Mouse (Mus musculus): ENCODE results near the gene Eri3. TPM values are rescaled to one million over a fixed set of nuclear protein-coding genes. Genes with fewer than 3 reads are reported as not detected.

Gene Eri3
- polyA plus RNA-seq, 1 experiment: 219 TPM

DNA sequence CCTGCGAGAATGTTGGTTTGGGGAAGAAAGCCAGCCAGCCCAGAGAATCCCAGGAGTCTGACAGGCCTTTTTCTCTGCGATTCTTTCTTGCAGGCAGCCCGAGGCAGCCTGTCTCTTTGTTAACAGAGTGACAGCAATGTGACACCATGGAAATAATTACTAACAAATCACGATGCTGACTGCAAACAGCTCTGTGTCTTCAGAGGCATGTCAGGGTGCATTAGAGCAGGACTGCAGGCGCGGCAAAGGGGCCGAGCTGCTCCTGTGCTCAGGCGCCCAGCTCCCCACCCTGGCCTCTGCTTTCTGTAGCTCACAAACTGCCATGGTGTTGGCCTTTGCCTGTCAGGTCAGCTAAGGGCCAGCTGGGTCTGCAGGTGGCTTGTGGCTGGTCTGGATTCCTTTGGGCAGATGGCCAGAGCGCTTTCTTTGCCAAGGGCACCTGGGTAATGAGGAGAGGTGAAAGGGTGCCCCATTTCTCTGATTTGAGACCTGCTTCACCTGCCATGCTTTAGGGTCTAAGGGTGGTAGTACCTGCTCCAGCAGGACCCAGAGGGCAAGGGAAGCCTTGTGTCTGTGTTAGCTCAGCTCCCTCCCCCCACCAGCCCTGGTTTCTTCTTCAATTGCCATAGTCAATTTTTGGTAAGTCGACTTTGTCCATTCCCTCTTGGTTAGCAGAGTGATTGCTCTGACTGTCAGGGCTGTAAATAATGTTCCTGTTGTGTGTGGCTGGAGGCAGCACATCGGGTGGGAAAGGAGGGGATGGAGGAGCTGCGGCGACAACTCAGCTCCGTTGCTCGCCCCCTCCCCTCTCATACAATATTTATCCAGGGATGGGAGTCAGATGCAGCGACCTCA is 55.2 kb downstream of the Eri3 start:
- TF ChIP-seq GATA1 (IDR thresholded peaks at IDR 0.05; ENCODE audit: low read length): no peak

DNA sequence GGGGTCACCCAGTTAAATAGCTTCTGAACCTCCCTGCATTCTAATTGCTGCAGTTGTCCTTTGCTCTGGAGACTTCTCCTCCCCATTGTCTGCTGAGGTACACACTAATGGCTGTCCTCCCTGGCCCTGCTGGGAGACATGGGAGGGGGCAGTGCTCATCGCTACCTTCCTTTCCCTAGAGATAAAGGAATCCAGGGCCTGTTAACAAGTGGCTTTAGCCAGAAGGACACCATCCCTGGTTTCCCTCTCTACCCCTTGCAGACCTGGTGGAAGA is 55.7 kb downstream of the Eri3 start:
- TF ChIP-seq GATA1 (IDR thresholded peaks at IDR 0.05; ENCODE audit: low read length): no peak

DNA sequence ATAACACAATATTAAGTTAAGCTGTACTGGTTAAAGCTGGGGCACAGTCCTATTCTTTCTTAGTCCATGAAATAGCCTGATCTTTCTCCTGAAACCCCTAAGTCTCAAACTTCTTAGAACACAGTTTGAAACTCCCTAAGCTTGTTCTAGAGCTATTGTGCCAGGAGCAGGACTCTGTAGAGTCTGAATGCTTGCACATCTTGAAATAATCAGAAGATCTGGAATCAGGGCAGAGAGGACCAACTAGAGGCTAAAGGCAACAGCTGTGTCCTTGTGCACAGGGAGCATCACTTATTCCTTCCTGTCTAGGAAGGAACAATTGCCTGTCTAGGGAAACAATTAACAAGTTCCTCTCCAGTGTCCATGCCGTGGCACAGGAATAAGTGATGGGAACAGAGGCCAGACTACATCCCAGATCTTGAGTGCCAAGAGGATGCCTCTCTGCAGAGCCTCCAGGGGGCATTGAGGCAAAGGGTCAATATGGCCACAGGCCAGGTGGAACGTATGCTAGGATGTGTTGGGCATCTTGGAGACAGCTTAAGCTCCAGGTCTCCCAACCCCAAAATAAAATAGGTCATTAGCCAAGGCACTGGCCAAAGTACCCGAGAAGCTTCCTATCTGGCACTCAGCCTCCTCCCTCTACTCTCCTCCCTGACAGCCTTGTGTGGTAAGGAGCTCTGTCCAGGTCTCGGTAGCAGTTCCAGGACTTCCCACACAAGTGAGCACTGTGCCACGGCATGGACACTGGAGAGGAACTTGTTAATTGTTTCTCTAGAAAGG is 56.9 kb downstream of the Eri3 start:
- TF ChIP-seq GATA1 (IDR thresholded peaks at IDR 0.05; ENCODE audit: low read length): no peak

DNA sequence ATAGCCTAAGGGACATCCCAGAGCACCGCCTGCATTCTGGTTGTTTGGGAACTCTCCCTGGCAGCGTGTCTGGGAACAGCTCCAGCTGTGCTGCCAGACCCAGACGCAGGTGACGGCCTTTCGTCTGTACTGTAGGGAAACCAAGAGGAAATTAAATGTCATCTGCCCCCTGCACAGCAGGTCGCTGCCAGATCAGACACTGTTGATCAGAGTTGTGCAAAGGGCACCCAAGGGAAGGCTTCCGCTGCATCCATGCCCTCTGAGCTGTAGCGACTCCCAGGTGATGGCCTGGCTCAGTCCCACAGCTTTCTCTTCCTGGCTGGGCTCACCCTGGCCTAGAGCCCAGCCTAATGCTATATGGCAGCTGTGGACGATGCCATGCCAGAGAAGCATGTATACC is 58.1 kb downstream of the Eri3 start:
- no peak for TF ChIP-seq GATA1 (IDR thresholded peaks at IDR 0.05; ENCODE audit: low read length)

DNA sequence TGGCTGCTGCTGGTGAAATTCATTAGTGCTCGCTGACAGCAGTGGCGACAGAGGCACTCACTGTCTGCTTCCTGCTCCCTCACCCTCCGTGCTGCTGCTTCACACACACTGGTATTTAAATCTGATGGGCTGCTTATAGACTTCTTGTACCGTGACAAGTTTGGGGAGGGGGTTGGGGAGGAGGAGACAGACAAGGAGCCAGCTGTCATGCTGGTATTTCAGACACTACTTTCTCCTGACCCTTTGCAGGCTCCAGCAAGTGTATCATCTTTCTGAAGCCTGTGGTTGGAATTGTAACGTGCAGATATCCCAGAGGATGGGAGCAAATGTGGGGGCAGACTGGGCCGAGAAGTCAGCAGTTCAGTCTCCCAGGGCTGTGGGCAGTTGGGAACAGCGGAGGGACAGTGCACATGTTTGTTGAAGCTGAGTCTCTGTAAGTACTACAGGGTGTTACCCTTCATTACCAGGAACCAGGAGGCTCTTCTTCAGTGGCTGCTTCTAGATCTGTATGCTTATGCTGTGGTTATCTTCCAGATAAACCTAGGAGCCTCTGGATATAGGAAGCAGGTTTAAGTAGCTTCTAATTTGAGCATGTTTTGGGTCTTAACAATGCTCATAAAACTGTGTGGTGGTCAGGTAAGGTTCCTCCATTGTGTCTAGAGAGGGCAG is 59.3 kb downstream of the Eri3 start:
- TF ChIP-seq GATA1 (IDR thresholded peaks at IDR 0.05; ENCODE audit: low read length): no peak

DNA sequence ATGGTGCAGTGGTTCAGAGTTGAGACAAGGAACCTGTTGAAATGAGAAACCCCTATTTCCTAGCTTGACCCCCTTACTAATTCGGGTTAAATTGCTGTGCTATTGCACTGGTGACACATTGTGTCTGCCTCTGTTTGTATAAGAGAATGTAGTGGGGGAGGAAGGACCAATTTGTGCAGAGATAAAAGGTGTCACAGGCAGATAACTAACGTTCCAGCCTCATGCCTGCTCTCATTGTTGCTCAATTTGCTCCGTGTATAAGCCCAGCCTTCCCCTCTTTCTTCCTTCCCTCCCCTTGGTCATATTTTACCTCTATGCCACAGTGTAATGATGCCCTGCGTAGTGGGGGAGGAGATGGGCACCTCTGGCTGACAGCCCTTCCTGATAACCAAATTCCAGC is 61.2 kb downstream of the Eri3 start:
- TF ChIP-seq GATA1 (IDR thresholded peaks at IDR 0.05; ENCODE audit: low read length): no peak

GRCm38 (mm10) chr4:117611814-117612213 is 61.6 kb downstream of the Eri3 start:
- TF ChIP-seq GATA1 (IDR thresholded peaks at IDR 0.05; ENCODE audit: low read length): no peak

- no peak for TF ChIP-seq GATA1 (IDR thresholded peaks at IDR 0.05; ENCODE audit: low read length)
Observed at GRCm38 (mm10) chr4:117612713-117613112, 62.5 kb downstream of the Eri3 start.

DNA sequence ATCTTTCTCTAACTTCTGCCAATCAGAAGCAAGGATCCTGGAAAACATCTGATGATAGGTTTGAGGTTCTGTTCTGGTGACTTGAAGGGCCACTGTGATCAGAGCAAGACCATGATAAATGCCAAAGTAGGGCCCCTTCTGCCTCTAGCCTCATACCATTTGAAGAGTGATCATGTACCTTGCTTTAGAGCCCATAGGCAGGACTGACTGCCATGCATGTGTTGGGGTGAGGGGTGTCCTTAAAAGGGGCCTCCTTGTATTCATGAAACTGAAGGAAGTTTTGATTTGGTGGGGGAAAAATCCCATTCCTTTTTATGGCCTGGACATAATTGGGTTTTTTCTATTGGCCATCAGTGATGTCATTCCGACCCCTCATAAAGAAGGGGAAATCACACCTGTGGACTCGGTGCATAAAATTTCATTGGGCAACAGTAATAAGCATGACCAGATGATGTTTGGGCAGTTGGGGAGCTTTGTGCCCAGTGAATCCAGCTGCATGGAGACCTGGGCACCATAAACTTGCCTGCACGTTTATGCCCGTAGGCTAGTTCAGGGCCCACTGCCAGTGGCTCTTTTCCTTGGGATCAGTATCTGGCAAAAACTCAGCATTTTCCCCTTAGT is 63.1 kb downstream of the Eri3 start:
- no peak for TF ChIP-seq GATA1 (IDR thresholded peaks at IDR 0.05; ENCODE audit: low read length)

- TF ChIP-seq GATA1 (IDR thresholded peaks at IDR 0.05; ENCODE audit: low read length): no peak
Observed at GRCm38 (mm10) chr4:117616600-117616999, 66.4 kb downstream of the Eri3 start.

GRCm38 (mm10) chr4:117622270-117622669 is 72.1 kb downstream of the Eri3 start:
- TF ChIP-seq GATA1 (IDR thresholded peaks at IDR 0.05; ENCODE audit: low read length): no peak

GRCm38 (mm10) chr4:117623025-117623424 is 72.9 kb downstream of the Eri3 start:
- TF ChIP-seq GATA1 (IDR thresholded peaks at IDR 0.05; ENCODE audit: low read length): no peak

DNA sequence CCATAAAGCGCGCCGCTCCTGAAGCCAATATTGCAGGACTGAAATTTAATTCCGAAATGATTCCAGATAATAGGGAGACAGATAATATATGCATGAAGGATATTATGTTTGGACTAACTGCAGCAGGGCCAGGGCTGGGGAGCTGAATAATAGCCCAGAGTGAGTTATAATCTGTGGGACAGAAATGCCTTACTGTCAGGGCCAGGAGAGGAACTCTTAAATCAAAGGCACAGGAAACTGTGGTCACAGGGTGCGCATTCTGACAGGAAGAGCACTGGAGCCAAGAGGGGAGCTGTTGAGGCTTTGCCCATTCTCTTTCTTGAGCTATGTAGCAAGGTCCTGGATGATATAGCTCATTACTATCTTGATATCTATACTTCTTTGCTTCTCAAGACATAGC is 74.5 kb downstream of the Eri3 start:
- TF ChIP-seq GATA1 (IDR thresholded peaks at IDR 0.05; ENCODE audit: low read length): no peak

GRCm38 (mm10) chr4:117628464-117628863 is 78.3 kb downstream of the Eri3 start:
- TF ChIP-seq GATA1 (IDR thresholded peaks at IDR 0.05; ENCODE audit: low read length): no peak

DNA sequence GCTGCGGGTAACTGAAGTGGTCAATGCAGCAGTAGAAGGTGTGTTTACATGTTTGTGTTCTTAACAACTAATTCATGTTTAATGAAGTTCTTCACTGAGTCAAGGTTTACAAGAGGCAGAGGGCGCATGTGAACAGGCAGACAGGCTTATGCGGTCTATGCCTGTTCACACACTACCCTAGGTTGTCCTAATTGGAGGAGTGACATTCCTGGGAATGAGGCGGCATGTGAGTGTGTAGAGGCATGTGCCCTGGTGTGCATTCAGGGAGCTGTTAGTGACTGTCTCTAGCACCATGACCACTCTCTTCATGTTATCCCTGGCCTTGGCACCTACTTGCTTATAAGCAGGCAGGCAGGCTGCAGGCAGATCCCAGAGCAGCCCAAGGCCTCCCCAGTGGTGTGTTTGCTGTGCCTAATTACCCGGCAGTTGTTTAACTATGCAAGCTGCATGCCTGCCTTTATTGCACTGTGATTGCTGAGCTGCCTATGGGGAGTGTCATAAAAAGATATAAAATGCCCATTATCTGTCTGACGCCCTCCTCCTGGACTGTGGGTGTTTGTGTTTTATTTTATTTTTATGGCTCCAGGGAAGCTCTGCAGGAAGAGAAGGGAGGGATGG is 80.0 kb downstream of the Eri3 start:
- no peak for TF ChIP-seq GATA1 (IDR thresholded peaks at IDR 0.05; ENCODE audit: low read length)

GRCm38 (mm10) chr4:117633527-117633926 is 83.4 kb downstream of the Eri3 start:
- TF ChIP-seq GATA1 (IDR thresholded peaks at IDR 0.05; ENCODE audit: low read length): no peak
